Mouse (Mus musculus) erythroblast, embryonic 14.5 days (primary cell): ENCODE measurements around the gene Tmem8b. TPM values are rescaled to one million over a fixed set of nuclear protein-coding genes. Genes with fewer than 3 reads are reported as not detected.

Source experiments
- H3K27me3 ChIP-seq: 2 replicates; pipeline ENCODE4 v1.6.1; 2012; ENCODE audit warnings: inconsistent platforms; ENCODE audit not compliant: control insufficient read depth
- H3K36me3 ChIP-seq: 2 replicates; pipeline ENCODE4 v1.6.1; 2012; ENCODE audit warnings: mild to moderate bottlenecking, inconsistent platforms; ENCODE audit not compliant: control insufficient read depth
- H3K4me1 ChIP-seq: 2 replicates; pipeline ENCODE4 v1.6.1; 2012; ENCODE audit warnings: inconsistent platforms; ENCODE audit not compliant: control insufficient read depth
- H3K4me3 ChIP-seq: replicated peaks from 2 replicates; pipeline ENCODE3; 2012; ENCODE audit warnings: moderate library complexity, mild to moderate bottlenecking, inconsistent platforms
- H3K9me3 ChIP-seq: 2 replicates; pipeline ENCODE4 v1.6.1; 2012; ENCODE audit warnings: low read length, inconsistent platforms, mixed read lengths; ENCODE audit not compliant: control insufficient read depth
- GATA1 ChIP-seq: IDR thresholded peaks from 2 replicates; pipeline ENCODE4 v1.6.1; 2012; ENCODE audit warnings: low read length, inconsistent platforms, mixed read lengths
- TAL1 ChIP-seq: IDR thresholded peaks from 3 replicates; pipeline ENCODE4 v1.6.1; 2012; ENCODE audit warnings: low read length, inconsistent platforms, mixed read lengths
- polyA plus RNA-seq: library from polyadenylated mRNA; stranded (reverse); fragments of >175 nt; gene quantifications from 2 replicates; pipeline ENCODE4 v1.2.3, GENCODE M21; 2012

The Tmem8b gene
- polyA plus RNA-seq: 0.03 and 0.11 TPM in 2 replicates

- peak within 1 kb of the TSS; percentile 72 for H3K4me3 ChIP-seq
- TF ChIP-seq TAL1: no peak
- no peak for TF ChIP-seq GATA1
- peaks cover 30% of the 10 kb centered on the region for H3K27me3 ChIP-seq
- H3K9me3 ChIP-seq: no peaks in the 10 kb centered on the region
- H3K4me1 ChIP-seq: peaks cover 30% of the 10 kb centered on the region
- H3K36me3 ChIP-seq: no peaks in the 10 kb centered on the region
These were observed at the start of gene Tmem8b, which contains the start of gene Fam221b for GRCm38 (mm10) chr4:43668782-43669427. TSS of gene Tmem8b (plus strand) at chr4:43668971. TSS of gene Fam221b (minus strand) at chr4:43669145.

GRCm38 (mm10) chr4:43620146-43620778 is 48.5 kb upstream of the Tmem8b start:
- Histone ChIP-seq H3K9me3 (peaks cover 5% of the 10 kb centered on the region), H3K36me3 (no peaks in the 10 kb centered on the region), H3K4me3 (no peak overlapping the region), H3K4me1 (no peaks in the 10 kb centered on the region), H3K27me3 (peaks cover 5% of the 10 kb centered on the region)
- TF ChIP-seq TAL1 (no peak), GATA1 (no peak)

GRCm38 (mm10) chr4:43629106-43629817 is 39.5 kb upstream of the Tmem8b start:
- H3K27me3 ChIP-seq: peaks cover 40% of the 10 kb centered on the region
- H3K9me3 ChIP-seq: peaks cover 7% of the 10 kb centered on the region
- TF ChIP-seq TAL1 (no peak), GATA1 (no peak)
- H3K36me3 ChIP-seq: no peaks in the 10 kb centered on the region
- peak overlapping the region; percentile 34 for H3K4me3 ChIP-seq
- H3K4me1 ChIP-seq: peaks cover 28% of the 10 kb centered on the region

GRCm38 (mm10) chr4:43630030-43630581 is 38.7 kb upstream of the Tmem8b start:
- Histone ChIP-seq H3K36me3 (no peaks in the 10 kb centered on the region), H3K4me3 (no peak overlapping the region), H3K9me3 (peaks cover 6% of the 10 kb centered on the region), H3K4me1 (peaks cover 28% of the 10 kb centered on the region), H3K27me3 (peaks cover 40% of the 10 kb centered on the region)
- no peak for TF ChIP-seq TAL1
- no peak for TF ChIP-seq GATA1

GRCm38 (mm10) chr4:43630671-43631045 is 38.1 kb upstream of the Tmem8b start:
- peaks cover under 1% of the 10 kb centered on the region for H3K9me3 ChIP-seq
- peaks cover 40% of the 10 kb centered on the region for H3K27me3 ChIP-seq
- H3K4me1 ChIP-seq: peaks cover 32% of the 10 kb centered on the region
- H3K36me3 ChIP-seq: no peaks in the 10 kb centered on the region
- H3K4me3 ChIP-seq: no peak overlapping the region
- TF ChIP-seq TAL1 (no peak), GATA1 (no peak)

GRCm38 (mm10) chr4:43631046-43631955 is 37.5 kb upstream of the Tmem8b start, which contains the start of gene Npr2:
TSS of gene Npr2 (plus strand) at chr4:43631935.
- TF ChIP-seq TAL1 (no peak), GATA1 (no peak)
- Histone ChIP-seq H3K4me1 (peaks cover 32% of the 10 kb centered on the region), H3K4me3 (peak within 1 kb of the TSS; percentile 51), H3K9me3 (no peaks in the 10 kb centered on the region; the same call in 1 of the 2 replicates), H3K27me3 (peaks cover 40% of the 10 kb centered on the region), H3K36me3 (no peaks in the 10 kb centered on the region)

- H3K36me3 ChIP-seq: no peaks in the 10 kb centered on the region
- H3K27me3 ChIP-seq: peaks cover 40% of the 10 kb centered on the region
- no peak for TF ChIP-seq TAL1
- H3K9me3 ChIP-seq: no peaks in the 10 kb centered on the region; the same call in 1 of the 2 replicates
- H3K4me3 ChIP-seq: no peak overlapping the region
- H3K4me1 ChIP-seq: peaks cover 30% of the 10 kb centered on the region
These were observed 36.5 kb upstream of the Tmem8b start for GRCm38 (mm10) chr4:43631956-43632920.
